Mouse (Mus musculus): Measurements from ENCODE around the gene Cabp7. TPM values are rescaled to one million over a fixed set of nuclear protein-coding genes. Genes with fewer than 3 reads are reported as not detected.
"Not testable (repeated sequence)": the region's sequence is repeated elsewhere in the genome, so short reads cannot be mapped to it uniquely, and the experiment has no call there.

Cabp7 gene
- polyA plus RNA-seq, 1 experiment: 0.25 TPM

GRCm38 (mm10) chr11:4716530-4717236, 29.9 kb downstream of the Cabp7 start:
- TF ChIP-seq POLR2A (IDR thresholded peaks at IDR 0.05; ENCODE audit: borderline replicate concordance, extremely low read depth, low read depth, low read length) (no peak), CTCF (IDR thresholded peaks at IDR 0.05; ENCODE audit: insufficient read depth, low read length) (no peak)
- 91% methylated on average over 5 of the region's 5 CpGs for WGBS
- Histone ChIP-seq H3K4me3 (replicated peaks; ENCODE audit: extremely low read depth, low read depth, low read length) (no peak overlapping the region), H3K4me1 (ENCODE audit: control insufficient read depth, insufficient read depth, low read length) (no peaks in the 10 kb centered on the region)
- no peak for DNase-seq

DNA sequence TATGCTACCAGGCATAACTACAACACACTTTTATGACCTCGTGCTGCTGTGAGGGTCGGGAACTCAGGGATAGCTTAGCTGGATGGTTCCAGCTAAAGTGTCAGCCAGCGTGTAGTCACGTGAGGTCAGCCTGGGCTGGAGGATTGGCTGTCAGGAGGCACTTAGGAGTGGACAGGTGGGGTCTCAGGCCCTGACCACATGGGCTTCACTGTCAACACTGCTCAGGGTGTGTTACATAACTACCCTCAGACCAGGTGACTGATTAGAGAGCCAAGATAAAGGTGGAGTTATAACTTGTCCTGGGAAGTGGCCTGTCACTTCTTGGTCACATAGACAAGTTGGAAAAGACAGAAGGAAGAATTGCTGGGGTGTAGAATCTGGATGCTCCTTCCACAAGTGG, 31.0 kb downstream of the Cabp7 start:
- Histone ChIP-seq H3K4me1 (ENCODE audit: control insufficient read depth, insufficient read depth, low read length) (no peaks in the 10 kb centered on the region), H3K4me3 (replicated peaks; ENCODE audit: extremely low read depth, low read depth, low read length) (no peak overlapping the region)
- no peak for DNase-seq
- WGBS: 70% methylated on average over 4 of the region's 4 CpGs
- TF ChIP-seq POLR2A (IDR thresholded peaks at IDR 0.05; ENCODE audit: borderline replicate concordance, extremely low read depth, low read depth, low read length) (no peak), CTCF (IDR thresholded peaks at IDR 0.05; ENCODE audit: insufficient read depth, low read length) (no peak)

- no peak for DNase-seq
- H3K4me1 ChIP-seq (ENCODE audit: control insufficient read depth, insufficient read depth, low read length): no peaks in the 10 kb centered on the region
- WGBS: 66% methylated on average over 4 of the region's 4 CpGs
- no peak overlapping the region for H3K4me3 ChIP-seq (replicated peaks; ENCODE audit: extremely low read depth, low read depth, low read length)
- no peak for TF ChIP-seq POLR2A (IDR thresholded peaks at IDR 0.05; ENCODE audit: borderline replicate concordance, extremely low read depth, low read depth, low read length)
- TF ChIP-seq CTCF (IDR thresholded peaks at IDR 0.05; ENCODE audit: insufficient read depth, low read length): no peak
Observed at GRCm38 (mm10) chr11:4714727-4715126, 31.9 kb downstream of the Cabp7 start.

DNA sequence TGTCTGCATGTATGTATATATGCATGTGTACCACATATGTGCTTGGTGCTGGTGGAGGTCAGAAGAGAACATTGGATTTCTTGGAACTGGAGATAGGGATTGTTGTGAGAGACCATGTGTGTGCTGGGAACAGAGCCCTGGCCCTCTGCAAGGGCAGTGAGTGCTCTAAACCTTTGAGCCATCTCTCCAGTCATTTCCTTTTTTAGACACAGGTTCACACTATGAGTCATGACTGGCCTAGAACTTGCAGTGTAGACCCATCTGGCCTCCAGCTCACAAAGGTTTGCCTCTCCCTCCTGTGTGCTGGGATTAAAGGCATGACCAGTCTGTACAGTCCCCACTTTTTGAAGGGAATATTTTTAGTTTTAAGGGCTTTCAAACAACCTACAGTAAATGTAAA, 33.8 kb downstream of the Cabp7 start:
- Histone ChIP-seq H3K4me3 (replicated peaks; ENCODE audit: extremely low read depth, low read depth, low read length) (no peak overlapping the region), H3K4me1 (ENCODE audit: control insufficient read depth, insufficient read depth, low read length) (no peaks in the 10 kb centered on the region)
- no peak for TF ChIP-seq POLR2A (IDR thresholded peaks at IDR 0.05; ENCODE audit: borderline replicate concordance, extremely low read depth, low read depth, low read length)
- no peak for TF ChIP-seq CTCF (IDR thresholded peaks at IDR 0.05; ENCODE audit: insufficient read depth, low read length)
- DNase-seq: no peak

DNA sequence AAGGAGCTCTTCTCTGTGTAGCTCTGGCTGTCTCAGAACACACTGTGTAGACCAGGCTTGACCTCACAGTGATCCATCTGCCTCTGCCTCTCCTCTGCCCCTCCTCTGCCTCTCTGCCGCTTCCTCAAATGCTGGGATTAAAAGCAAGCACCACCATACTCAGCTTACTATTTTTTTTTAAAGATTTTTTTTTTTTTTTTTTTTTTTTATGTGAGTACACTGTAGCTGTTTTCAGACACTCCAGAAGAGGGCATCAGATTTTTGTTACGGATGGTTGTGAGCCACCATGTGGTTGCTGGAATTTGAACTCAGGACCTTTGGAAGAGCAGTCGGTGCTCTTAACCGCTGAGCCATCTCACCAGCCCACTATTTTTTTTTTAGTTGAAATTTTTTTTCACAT, 36.4 kb downstream of the Cabp7 start:
- DNase-seq; H3K4me3 ChIP-seq (replicated peaks; ENCODE audit: extremely low read depth, low read depth, low read length); H3K4me1 ChIP-seq (ENCODE audit: control insufficient read depth, insufficient read depth, low read length): not testable (repeated sequence)
- WGBS: 66% methylated on average over 4 of the region's 4 CpGs

- Histone ChIP-seq H3K4me1 (ENCODE audit: control insufficient read depth, insufficient read depth, low read length) (peaks cover 4% of the 10 kb centered on the region; the same call in 1 of the 2 replicates), H3K4me3 (replicated peaks; ENCODE audit: extremely low read depth, low read depth, low read length) (peak overlapping the region; percentile 99)
- WGBS: 5% methylated on average over 4 of the region's 4 CpGs
- DNase-seq: no peak
- TF ChIP-seq POLR2A (IDR thresholded peaks at IDR 0.05; ENCODE audit: borderline replicate concordance, extremely low read depth, low read depth, low read length) (no peak), CTCF (IDR thresholded peaks at IDR 0.05; ENCODE audit: insufficient read depth, low read length) (no peak)
Observed at GRCm38 (mm10) chr11:4705178-4705577, 41.4 kb downstream of the Cabp7 start.

GRCm38 (mm10) chr11:4704072-4704964, 42.3 kb downstream of the Cabp7 start, which contains the start of the genes Uqcr10 and Zmat5:
Uqcr10 (minus strand) TSS chr11:4704342.
Zmat5 (plus strand) TSS chr11:4704678.
- peak; percentile 87 for DNase-seq
- under 1% methylated on average over 47 of the region's 47 CpGs for WGBS
- peaks cover 4% of the 10 kb centered on the region; the same call in 1 of the 2 replicates for H3K4me1 ChIP-seq (ENCODE audit: control insufficient read depth, insufficient read depth, low read length)
- peak; percentile 99; the same call in 1 of the 2 replicates for TF ChIP-seq POLR2A (IDR thresholded peaks at IDR 0.05; ENCODE audit: borderline replicate concordance, extremely low read depth, low read depth, low read length)
- no peak for TF ChIP-seq CTCF (IDR thresholded peaks at IDR 0.05; ENCODE audit: insufficient read depth, low read length)
- peak within 1 kb of the TSS; percentile 99 for H3K4me3 ChIP-seq (replicated peaks; ENCODE audit: extremely low read depth, low read depth, low read length)

DNA sequence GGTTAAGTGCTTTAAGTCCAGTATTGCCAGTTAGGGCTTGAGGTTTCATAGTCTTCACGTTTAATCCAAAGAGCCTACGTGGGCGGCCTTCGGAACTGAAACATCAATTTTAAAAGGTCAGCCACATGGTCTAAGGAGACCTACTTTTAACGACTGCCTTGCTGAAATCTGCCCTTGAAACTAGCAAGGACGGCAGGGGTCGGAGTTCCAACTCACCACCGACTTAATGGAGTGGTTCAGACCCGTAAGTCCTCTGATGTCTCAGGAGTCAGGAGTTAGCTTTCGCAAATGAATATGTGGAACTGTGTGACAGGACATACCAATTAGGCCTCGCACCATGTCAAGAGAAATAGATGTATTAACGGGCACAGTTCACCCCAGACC, 42.9 kb downstream of the Cabp7 start:
- Histone ChIP-seq H3K4me1 (ENCODE audit: control insufficient read depth, insufficient read depth, low read length) (peaks cover 4% of the 10 kb centered on the region; the same call in 1 of the 2 replicates), H3K4me3 (replicated peaks; ENCODE audit: extremely low read depth, low read depth, low read length) (peak overlapping the region; percentile 99)
- no peak for TF ChIP-seq POLR2A (IDR thresholded peaks at IDR 0.05; ENCODE audit: borderline replicate concordance, extremely low read depth, low read depth, low read length)
- TF ChIP-seq CTCF (IDR thresholded peaks at IDR 0.05; ENCODE audit: insufficient read depth, low read length): no peak
- 3% methylated on average over 12 of the region's 12 CpGs for WGBS
- no peak for DNase-seq

- WGBS: 71% methylated on average over 8 of the region's 8 CpGs
- Histone ChIP-seq H3K4me1 (ENCODE audit: control insufficient read depth, insufficient read depth, low read length) (peaks cover 7% of the 10 kb centered on the region; the same call in 1 of the 2 replicates), H3K4me3 (replicated peaks; ENCODE audit: extremely low read depth, low read depth, low read length) (no peak overlapping the region)
- DNase-seq: no peak
- TF ChIP-seq CTCF (IDR thresholded peaks at IDR 0.05; ENCODE audit: insufficient read depth, low read length) (no peak), POLR2A (IDR thresholded peaks at IDR 0.05; ENCODE audit: borderline replicate concordance, extremely low read depth, low read depth, low read length) (no peak)
Observed at GRCm38 (mm10) chr11:4700726-4701125, 45.9 kb downstream of the Cabp7 start.
